Mouse (Mus musculus) stomach, embryonic 16.5 days (tissue): ENCODE measurements around the gene Ninl. TPM values are rescaled to one million over a fixed set of nuclear protein-coding genes. Genes with fewer than 3 reads are reported as not detected.

ENCODE experiments used
- ATAC-seq: fragments of 200-750 bp; cut with Nextera tagmentation; 2 replicates; pipeline ENCODE4 v1.8.0; 2017; ENCODE audit warnings: moderate number of reproducible peaks, moderate TSS enrichment; ENCODE audit not compliant: insufficient read depth, low FRiP score
- H3K27ac ChIP-seq: fragments of 300-500 bp; sonication (generic); 2 replicates; pipeline ENCODE4 v1.5.1; 2014; ENCODE audit warnings: low read length
- H3K27me3 ChIP-seq: fragments of 300-500 bp; sonication (generic); 2 replicates; pipeline ENCODE4 v1.6.1; 2014; ENCODE audit warnings: low read length, control low read depth, mixed read lengths; ENCODE audit not compliant: control insufficient read depth, insufficient read depth
- H3K36me3 ChIP-seq: fragments of 300-500 bp; sonication (generic); 2 replicates; pipeline ENCODE4 v1.6.1; 2014; ENCODE audit warnings: low read length; ENCODE audit not compliant: control insufficient read depth, insufficient read depth
- H3K4me1 ChIP-seq: fragments of 300-500 bp; sonication (generic); 2 replicates; pipeline ENCODE4 v1.6.1; 2014; ENCODE audit warnings: low read length, control low read depth, mixed read lengths; ENCODE audit not compliant: control insufficient read depth, insufficient read depth
- H3K4me2 ChIP-seq: fragments of 300-500 bp; sonication (generic); 2 replicates; pipeline ENCODE4 v1.6.1; 2014; ENCODE audit warnings: low read depth, low read length, mixed read lengths
- H3K4me3 ChIP-seq: fragments of 300-500 bp; sonication (generic); replicated peaks from 2 replicates; pipeline ENCODE4 v1.5.1; 2014; ENCODE audit warnings: mild to moderate bottlenecking, low read length
- H3K9ac ChIP-seq: fragments of 300-500 bp; sonication (generic); 2 replicates; pipeline ENCODE4 v1.6.1; 2014; ENCODE audit warnings: low read length
- H3K9me3 ChIP-seq: fragments of 300-500 bp; sonication (generic); replicated peaks from 2 replicates; pipeline ENCODE4 v1.6.1; 2016; ENCODE audit warnings: low read length, control low read depth; ENCODE audit not compliant: control insufficient read depth
- WGBS: fragments of 180-500 bp; shearing (Covaris S2); extraction: QIAGEN DNeasy Blood & Tissue Kit; methylation state at CpG from one replicate; pipeline ENCODE4 v1.1.7; 2014; 5-methylcytosine and 5-hydroxymethylcytosine counted together
- polyA plus RNA-seq: library from polyadenylated mRNA; unstranded; fragments of >200 nt; fragmentation: Nextera tagmentation; extraction: Ambion mirVana; gene quantifications from 2 replicates; pipeline ENCODE4 v1.2.1, GENCODE M21; 2015

Gene Ninl
- polyA plus RNA-seq, 1 experiment from 2014 or later = 6.2 TPM

DNA sequence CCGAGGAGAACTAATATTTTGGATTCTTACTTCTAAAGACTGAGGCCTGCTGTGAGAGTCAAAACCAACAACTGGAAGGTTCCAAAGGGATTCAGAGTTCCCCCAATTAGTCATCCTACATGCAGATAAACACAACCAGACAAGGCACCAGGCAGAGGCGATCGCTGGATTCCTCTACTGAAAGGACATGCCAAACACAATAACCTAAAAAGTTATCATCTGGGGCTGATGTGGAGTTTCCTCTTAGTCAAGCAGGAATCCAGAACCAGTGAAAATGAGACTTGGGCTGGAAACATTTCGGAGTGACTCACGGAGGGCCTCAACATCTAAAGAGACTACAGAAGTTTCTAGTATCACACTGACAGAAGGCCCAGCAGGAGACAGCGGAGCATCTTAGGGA, 35.4 kb downstream of the Ninl start:
- no peak for ATAC-seq
- no peak overlapping the region for H3K9ac ChIP-seq
- H3K9me3 ChIP-seq = no peaks in the 10 kb centered on the region
- H3K36me3 ChIP-seq = no peaks in the 10 kb centered on the region
- H3K4me1 ChIP-seq = peaks cover 10% of the 10 kb centered on the region; the same call in 1 of the 2 replicates
- H3K4me3 ChIP-seq = no peak overlapping the region
- H3K27ac ChIP-seq = no peak overlapping the region
- 67% methylated on average over 6 of the region's 6 CpGs for WGBS
- no peak overlapping the region for H3K4me2 ChIP-seq
- H3K27me3 ChIP-seq = no peaks in the 10 kb centered on the region; the same call in 1 of the 2 replicates

DNA sequence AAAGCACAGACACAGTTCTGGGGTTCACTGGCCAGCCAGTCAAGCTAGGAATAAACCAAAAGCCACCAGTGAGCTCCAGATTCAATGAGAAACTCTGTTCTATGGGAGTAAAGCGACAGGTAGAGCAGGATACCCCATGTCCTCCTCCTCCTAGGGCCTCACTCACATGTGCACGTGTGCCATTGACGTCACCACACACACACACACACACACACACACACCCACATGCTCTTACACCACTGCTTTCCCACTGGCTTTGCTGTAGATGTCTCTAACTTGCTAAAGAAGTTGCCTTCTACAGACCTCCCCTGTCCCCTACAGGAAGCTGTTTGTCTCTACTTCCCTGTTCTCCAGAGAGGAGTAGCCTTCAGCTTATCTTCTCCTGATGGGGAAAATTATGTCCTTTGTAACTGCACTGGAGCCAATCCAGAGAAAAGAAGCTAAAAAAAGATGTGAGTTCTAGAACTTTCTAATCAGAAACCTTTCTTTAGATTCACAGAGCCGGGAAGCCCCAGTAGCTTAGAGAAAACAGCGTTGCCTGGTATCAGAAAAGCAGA, 37.5 kb downstream of the Ninl start:
- H3K4me3 ChIP-seq = no peak overlapping the region
- no peaks in the 10 kb centered on the region for H3K36me3 ChIP-seq
- 73% methylated on average over 5 of the region's 5 CpGs for WGBS
- H3K4me1 ChIP-seq = peaks cover 7% of the 10 kb centered on the region; the same call in 1 of the 2 replicates
- H3K4me2 ChIP-seq = no peak overlapping the region
- no peak overlapping the region for H3K9ac ChIP-seq
- no peaks in the 10 kb centered on the region for H3K27me3 ChIP-seq
- H3K27ac ChIP-seq = no peak overlapping the region
- no peak for ATAC-seq
- no peaks in the 10 kb centered on the region for H3K9me3 ChIP-seq

DNA sequence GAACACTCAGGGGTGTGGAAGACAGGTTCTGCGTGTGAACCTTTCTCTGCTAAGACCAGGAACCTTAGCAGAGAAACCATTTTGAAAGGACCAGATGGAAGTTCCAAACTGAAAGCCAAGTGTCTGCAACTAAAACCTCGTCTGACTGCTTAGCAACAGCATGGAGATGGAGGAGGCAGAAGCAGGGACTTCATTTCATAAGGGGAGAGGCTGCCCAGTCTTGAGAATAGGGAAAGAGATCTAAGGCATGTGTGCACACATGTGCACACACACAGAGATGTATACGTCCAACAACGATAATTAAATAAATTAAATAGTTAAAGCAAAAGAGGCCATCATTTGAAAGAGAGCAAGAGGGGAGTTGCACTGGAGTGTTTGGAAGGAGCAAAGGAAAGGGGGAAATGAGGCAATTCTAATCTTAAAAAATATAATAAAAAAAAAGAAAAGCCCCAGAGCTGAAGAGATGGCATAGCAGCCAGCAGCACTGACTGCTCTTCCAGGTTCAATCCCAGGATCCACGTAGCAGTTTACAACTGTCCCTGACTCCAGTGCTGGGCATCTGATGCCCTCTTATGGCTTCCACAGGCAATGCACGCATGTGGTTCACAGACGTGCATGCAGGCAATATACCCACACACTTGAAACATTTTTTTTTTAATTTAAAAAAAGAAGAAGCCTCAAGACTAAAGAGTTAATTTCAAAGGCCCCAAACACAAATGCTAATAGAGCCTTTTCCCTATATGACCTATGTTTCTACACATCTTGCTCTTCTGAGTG, 38.6 kb downstream of the Ninl start:
- H3K4me1 ChIP-seq = peaks cover 7% of the 10 kb centered on the region; the same call in 1 of the 2 replicates
- no peaks in the 10 kb centered on the region for H3K9me3 ChIP-seq
- H3K36me3 ChIP-seq = no peaks in the 10 kb centered on the region
- 51% methylated on average over 7 of the region's 7 CpGs for WGBS
- peak; percentile 68; the same call in 1 of the 2 replicates for ATAC-seq
- H3K4me3 ChIP-seq = no peak overlapping the region
- H3K9ac ChIP-seq = no peak overlapping the region
- no peak overlapping the region for H3K4me2 ChIP-seq
- H3K27me3 ChIP-seq = no peaks in the 10 kb centered on the region
- H3K27ac ChIP-seq = no peak overlapping the region

DNA sequence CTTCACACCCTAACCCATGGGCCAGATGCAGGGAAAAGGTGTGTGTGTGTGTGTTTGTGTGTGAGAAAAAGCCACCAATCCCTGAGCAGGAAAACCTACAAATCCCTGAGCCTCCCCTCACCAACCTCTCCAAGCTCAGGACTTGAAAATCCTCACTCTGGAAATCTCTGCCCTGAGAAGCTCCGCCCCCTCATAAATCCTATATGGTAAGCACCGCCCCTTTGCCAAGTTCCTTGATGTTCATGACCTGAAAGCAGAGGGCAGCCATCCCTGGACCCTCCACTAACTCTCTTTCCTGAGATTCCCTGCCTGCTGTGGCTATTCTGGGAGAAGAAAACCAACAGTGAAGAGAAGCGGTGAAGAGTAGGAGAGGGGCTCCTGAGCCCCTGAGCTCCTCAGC, 40.2 kb downstream of the Ninl start:
- no peak for ATAC-seq
- no peak overlapping the region for H3K4me3 ChIP-seq
- WGBS = 50% methylated on average over 3 of the region's 3 CpGs
- H3K9me3 ChIP-seq = no peaks in the 10 kb centered on the region
- no peaks in the 10 kb centered on the region for H3K36me3 ChIP-seq
- H3K4me1 ChIP-seq = peaks cover 7% of the 10 kb centered on the region; the same call in 1 of the 2 replicates
- no peak overlapping the region for H3K27ac ChIP-seq
- H3K9ac ChIP-seq = no peak overlapping the region
- no peak overlapping the region for H3K4me2 ChIP-seq
- no peaks in the 10 kb centered on the region for H3K27me3 ChIP-seq

DNA sequence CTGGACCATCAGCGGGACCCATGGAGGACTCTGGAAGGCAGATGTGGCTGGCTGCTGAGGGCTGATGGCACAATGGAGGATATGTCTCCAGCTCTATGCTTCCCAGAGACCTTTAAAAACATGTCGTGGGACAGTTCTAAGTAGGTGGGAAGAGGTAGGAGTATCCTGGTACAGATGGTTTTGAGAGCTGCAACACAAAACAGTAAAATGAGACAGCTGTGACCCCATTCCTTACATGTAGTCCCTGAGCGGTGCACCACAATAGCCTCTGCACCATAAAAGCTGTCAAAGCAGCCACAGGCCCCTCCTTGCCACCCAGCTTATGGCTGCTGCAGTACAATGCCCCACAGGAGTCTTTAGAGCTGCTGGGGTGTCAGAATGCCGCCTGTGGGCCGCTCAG, 41.6 kb downstream of the Ninl start:
- no peaks in the 10 kb centered on the region for H3K9me3 ChIP-seq
- no peak overlapping the region for H3K4me2 ChIP-seq
- 83% methylated on average over 5 of the region's 5 CpGs for WGBS
- H3K36me3 ChIP-seq = no peaks in the 10 kb centered on the region
- no peak overlapping the region for H3K27ac ChIP-seq
- H3K27me3 ChIP-seq = no peaks in the 10 kb centered on the region
- peaks cover 7% of the 10 kb centered on the region; the same call in 1 of the 2 replicates for H3K4me1 ChIP-seq
- H3K9ac ChIP-seq = no peak overlapping the region
- H3K4me3 ChIP-seq = no peak overlapping the region
- no peak for ATAC-seq

DNA sequence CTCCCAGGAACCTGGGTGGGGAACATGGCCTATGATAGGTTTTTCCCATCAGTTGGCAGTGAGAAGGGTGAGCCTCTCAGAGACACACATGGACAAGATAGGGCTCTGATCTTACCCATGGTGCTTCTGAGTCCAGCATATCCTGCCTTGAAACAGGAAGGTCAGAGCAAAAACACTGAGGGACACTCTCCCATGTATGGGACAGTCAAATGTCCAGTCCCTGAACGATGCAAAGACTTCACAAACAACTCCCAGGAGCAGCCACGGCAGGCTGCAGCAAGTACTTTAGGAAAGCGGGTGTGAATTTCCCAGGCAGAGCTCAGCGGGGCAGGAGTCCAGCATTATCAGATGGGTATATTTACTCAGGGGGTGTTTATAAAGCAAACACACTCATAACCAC, 43.9 kb downstream of the Ninl start:
- Histone ChIP-seq H3K27ac (no peak overlapping the region), H3K27me3 (no peaks in the 10 kb centered on the region), H3K36me3 (no peaks in the 10 kb centered on the region), H3K9me3 (no peaks in the 10 kb centered on the region), H3K4me2 (no peak overlapping the region), H3K4me1 (peaks cover 7% of the 10 kb centered on the region; the same call in 1 of the 2 replicates), H3K9ac (no peak overlapping the region), H3K4me3 (no peak overlapping the region)
- no peak for ATAC-seq
- WGBS = 59% methylated on average over 4 of the region's 4 CpGs

DNA sequence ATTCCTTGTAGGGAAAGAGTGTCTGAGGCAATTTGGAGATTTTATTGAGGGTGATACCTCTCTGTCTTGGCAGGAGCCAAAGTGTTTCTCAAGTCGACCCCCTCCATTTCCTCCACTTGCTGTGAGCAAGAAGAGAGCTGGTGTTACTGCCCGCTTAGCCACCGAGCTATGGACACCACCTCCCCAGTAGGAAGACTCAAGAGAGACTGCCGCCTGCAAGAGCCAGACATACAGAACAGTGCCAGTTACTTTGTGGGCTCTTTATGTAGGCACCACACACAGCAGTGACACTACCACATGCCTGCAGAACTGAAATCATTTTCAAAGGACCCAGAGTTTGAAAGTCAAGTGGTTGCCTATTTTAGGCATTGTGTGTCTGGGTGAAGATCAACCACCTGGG, 48.1 kb downstream of the Ninl start:
- Histone ChIP-seq H3K4me2 (no peak overlapping the region), H3K9ac (no peak overlapping the region), H3K4me3 (no peak overlapping the region), H3K27me3 (no peaks in the 10 kb centered on the region), H3K36me3 (no peaks in the 10 kb centered on the region), H3K9me3 (no peaks in the 10 kb centered on the region), H3K27ac (no peak overlapping the region), H3K4me1 (no peaks in the 10 kb centered on the region)
- ATAC-seq = no peak
- 93% methylated on average over 4 of the region's 4 CpGs for WGBS

DNA sequence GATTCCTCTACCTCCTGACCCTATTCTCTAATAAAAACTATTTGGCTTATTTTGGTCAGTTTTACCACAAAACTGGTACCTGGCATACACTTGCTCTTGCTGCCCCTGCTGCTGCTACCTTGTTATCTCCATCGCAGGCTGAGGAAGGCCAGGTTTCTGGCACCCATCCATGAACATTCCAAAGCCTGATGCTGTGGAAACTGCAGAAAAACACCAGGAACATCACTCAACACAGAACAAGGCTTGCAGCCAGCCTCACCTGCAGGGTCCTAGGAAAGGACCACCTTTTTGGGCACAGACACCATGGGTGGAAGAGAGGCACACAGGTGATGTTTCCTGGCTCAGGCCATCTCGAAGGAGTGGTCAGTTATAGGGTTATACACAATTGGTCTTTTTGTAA, 48.7 kb downstream of the Ninl start:
- Histone ChIP-seq H3K9ac (no peak overlapping the region), H3K9me3 (no peaks in the 10 kb centered on the region), H3K4me2 (no peak overlapping the region), H3K27ac (no peak overlapping the region), H3K4me3 (no peak overlapping the region), H3K36me3 (no peaks in the 10 kb centered on the region), H3K4me1 (no peaks in the 10 kb centered on the region), H3K27me3 (no peaks in the 10 kb centered on the region)
- no peak for ATAC-seq
- WGBS = 71% methylated on average over 2 of the region's 2 CpGs

DNA sequence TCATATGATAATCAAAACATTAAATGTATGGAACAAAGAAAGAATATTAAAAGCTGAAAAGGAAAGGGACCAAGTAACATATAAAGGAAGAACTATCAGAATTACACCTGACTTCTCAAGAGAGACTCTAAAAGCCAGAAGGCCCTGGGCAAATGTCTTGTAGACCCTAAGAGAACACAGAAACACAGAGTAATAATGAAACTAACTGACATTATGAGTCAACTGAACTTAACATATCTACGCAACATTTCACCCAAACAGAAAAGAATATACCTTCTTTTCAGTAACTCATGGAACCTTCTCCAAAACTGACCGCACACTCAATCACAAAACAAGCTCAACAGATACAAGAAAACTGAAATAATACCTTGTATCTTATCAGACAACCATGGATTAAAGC, 53.8 kb downstream of the Ninl start:
- no peak for ATAC-seq
- no peaks in the 10 kb centered on the region for H3K9me3 ChIP-seq
- WGBS = 97% methylated on average over 2 of the region's 2 CpGs
- H3K4me3 ChIP-seq = no peak overlapping the region
- no peak overlapping the region for H3K27ac ChIP-seq
- H3K27me3 ChIP-seq = no peaks in the 10 kb centered on the region
- no peaks in the 10 kb centered on the region for H3K4me1 ChIP-seq
- no peak overlapping the region for H3K4me2 ChIP-seq
- H3K9ac ChIP-seq = no peak overlapping the region
- no peaks in the 10 kb centered on the region for H3K36me3 ChIP-seq
